Mouse (Mus musculus): ENCODE results near the gene Trappc2. TPM values are rescaled to one million over a fixed set of nuclear protein-coding genes. Genes with fewer than 3 reads are reported as not detected.

Trappc2 gene
- total and polyA plus RNA-seq, 2 experiments from 2014 or later = 54.3 to 101 TPM

DNA sequence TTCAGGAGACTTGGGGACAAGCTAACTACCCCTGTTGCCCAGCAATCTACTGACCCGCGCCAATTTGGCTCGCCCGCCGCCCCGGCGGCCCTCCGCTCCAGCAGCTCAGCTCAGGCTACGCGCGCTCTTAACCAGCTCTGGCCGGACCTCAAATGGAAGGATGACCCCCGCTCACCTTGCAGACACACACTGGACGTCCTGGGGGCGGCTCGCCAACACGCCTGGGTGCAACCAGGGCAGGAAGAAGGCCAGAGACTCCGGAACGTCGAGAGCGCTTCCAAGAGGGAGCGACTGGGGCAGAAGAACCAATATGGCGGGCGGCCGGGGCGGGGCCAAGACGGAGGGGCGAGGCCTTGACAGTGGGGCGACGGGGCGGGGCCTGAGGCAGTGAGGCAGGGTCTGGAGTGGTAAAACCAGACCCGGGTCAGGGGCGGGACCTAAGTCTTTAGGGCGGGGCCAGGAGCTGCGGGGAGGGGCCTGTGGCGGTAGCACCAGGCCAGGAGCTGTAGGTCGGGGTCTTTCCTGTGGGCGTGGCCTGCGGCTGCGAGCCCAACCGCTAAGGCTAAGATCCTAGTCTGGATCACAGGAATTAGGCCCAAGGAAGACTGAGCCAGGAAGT is 39.1 kb downstream of the Trappc2 start, which contains the start of gene Rab9:
Gene Rab9 (minus strand): TSS at position 503 of the 619 bp plus-strand sequence.
- Histone ChIP-seq H3K9me3 (ENCODE audit: low read length) (no peaks in the 10 kb centered on the region), H3K4me1 (ENCODE audit: insufficient read depth) (no peaks in the 10 kb centered on the region)
- peak; percentile 99 for ATAC-seq

DNA sequence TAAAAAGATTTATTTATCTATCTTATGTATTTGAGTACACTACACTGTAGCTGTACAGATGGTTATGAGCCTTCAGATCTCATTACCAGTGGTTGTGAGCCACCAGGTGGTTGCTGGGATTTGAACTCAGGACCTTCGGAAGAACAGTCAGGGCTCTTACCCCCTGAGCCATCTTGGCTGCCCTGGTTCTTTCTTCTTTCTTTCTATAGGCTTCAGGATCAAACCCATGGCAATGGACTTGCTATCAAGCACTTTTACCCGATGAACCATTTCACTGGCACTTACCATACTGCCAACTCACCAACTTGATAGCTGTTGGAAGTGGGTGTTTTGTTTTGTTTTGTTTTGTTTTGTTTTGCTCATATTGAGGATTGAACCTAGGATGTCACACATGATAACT is 54.7 kb downstream of the Trappc2 start:
- Histone ChIP-seq H3K27ac (ENCODE audit: low read depth, low read length) (no peak overlapping the region), H3K9ac (no peak overlapping the region), H3K27me3 (ENCODE audit: insufficient read depth, low read length) (no peaks in the 10 kb centered on the region), H3K4me3 (ENCODE audit: low read depth, low read length) (no peak overlapping the region), H3K4me2 (ENCODE audit: low read depth) (no peak overlapping the region), H3K9me3 (ENCODE audit: low read length) (no peaks in the 10 kb centered on the region), H3K36me3 (ENCODE audit: insufficient read depth) (no peaks in the 10 kb centered on the region), H3K4me1 (ENCODE audit: insufficient read depth) (no peaks in the 10 kb centered on the region)
- 85% methylated on average over 2 of the region's 2 CpGs for WGBS
- ATAC-seq (no peak), DNase-seq (no peak)
- no peak for TF ChIP-seq CTCF (IDR thresholded peaks at IDR 0.05; ENCODE audit: low read depth)

More for the DNA sequence above, 39.1 kb downstream of the Trappc2 start, which contains the start of gene Rab9:
- Histone ChIP-seq H3K36me3 (ENCODE audit: insufficient read depth) (no peaks in the 10 kb centered on the region), H3K27ac (ENCODE audit: low read depth, low read length) (peak within 1 kb of the TSS; percentile 79), H3K27me3 (ENCODE audit: insufficient read depth, low read length) (no peaks in the 10 kb centered on the region), H3K4me3 (ENCODE audit: low read depth, low read length) (peak within 1 kb of the TSS; percentile 63), H3K9ac (peak within 1 kb of the TSS; percentile 74), H3K4me2 (ENCODE audit: low read depth) (peak within 1 kb of the TSS; percentile 55)
- WGBS = 23% methylated on average over 41 of the region's 41 CpGs
- DNase-seq = peak; percentile 88
- TF ChIP-seq CTCF (IDR thresholded peaks at IDR 0.05; ENCODE audit: low read depth) = no peak

DNA sequence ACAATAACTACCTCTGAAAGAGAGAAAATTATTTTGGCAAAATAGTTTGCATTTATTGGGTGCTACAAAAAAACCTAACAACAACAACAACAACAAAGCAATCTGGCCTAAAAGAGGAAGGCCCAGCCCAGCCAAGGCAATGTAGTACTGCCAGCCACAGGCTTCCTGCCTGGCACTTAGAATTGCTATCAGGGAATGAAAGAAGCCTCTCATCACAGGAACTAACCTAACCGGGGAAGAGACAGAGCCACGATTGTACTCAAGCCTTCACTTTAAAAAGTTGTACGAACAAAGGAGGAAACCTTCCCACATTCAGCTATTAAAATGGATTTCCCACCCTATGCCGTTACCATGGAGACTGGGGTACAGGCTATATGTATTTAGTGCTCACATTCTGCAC is 57.4 kb downstream of the Trappc2 start:
- Histone ChIP-seq H3K4me3 (ENCODE audit: low read depth, low read length) (no peak overlapping the region), H3K27me3 (ENCODE audit: insufficient read depth, low read length) (no peaks in the 10 kb centered on the region), H3K36me3 (ENCODE audit: insufficient read depth) (no peaks in the 10 kb centered on the region), H3K27ac (ENCODE audit: low read depth, low read length) (no peak overlapping the region), H3K4me1 (ENCODE audit: insufficient read depth) (no peaks in the 10 kb centered on the region), H3K4me2 (ENCODE audit: low read depth) (no peak overlapping the region), H3K9ac (no peak overlapping the region), H3K9me3 (ENCODE audit: low read length) (no peaks in the 10 kb centered on the region)
- TF ChIP-seq CTCF (IDR thresholded peaks at IDR 0.05; ENCODE audit: low read depth) = no peak
- 39% methylated on average over 4 of the region's 4 CpGs for WGBS
- DNase-seq = peak; percentile 14
- ATAC-seq = no peak

DNA sequence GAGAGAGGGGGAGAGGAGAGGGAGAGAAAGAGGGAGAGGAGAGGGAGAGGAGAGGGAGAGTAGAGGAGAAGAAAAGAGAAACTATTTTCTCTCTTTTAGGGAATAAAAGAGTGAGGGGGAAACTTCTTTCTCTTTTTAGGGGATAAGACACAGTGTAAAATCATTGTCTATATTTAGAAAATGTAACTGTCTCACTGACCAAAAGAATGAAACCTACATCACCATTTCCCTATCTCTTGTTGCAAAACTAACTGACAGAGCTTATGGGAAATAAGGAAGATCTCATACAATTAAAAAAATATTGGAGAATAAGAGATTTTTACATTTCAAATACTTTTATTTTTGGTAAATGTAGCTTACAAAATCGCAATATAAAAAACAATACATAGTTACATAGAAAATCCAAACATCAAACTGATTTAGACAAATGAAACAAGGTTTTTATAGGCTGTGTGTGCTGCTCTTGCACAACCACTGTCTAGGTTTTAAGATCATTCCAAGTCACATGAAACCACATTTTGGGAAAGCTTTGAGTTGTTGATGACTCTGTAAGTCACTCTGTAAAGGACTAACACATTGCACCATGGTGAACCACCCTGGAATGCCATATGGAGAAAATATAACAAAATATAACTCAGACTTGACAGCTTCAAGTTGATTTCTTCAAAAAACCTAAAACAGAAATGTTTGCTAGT is 59.3 kb downstream of the Trappc2 start:
- WGBS = 74% methylated on average over 1 of the region's 1 CpGs
- Histone ChIP-seq H3K4me1 (ENCODE audit: insufficient read depth) (no peaks in the 10 kb centered on the region), H3K9me3 (ENCODE audit: low read length) (no peaks in the 10 kb centered on the region), H3K27ac (ENCODE audit: low read depth, low read length) (no peak overlapping the region), H3K4me3 (ENCODE audit: low read depth, low read length) (no peak overlapping the region), H3K9ac (no peak overlapping the region), H3K4me2 (ENCODE audit: low read depth) (no peak overlapping the region), H3K27me3 (ENCODE audit: insufficient read depth, low read length) (no peaks in the 10 kb centered on the region), H3K36me3 (ENCODE audit: insufficient read depth) (no peaks in the 10 kb centered on the region)
- no peak for TF ChIP-seq CTCF (IDR thresholded peaks at IDR 0.05; ENCODE audit: low read depth)
- ATAC-seq = no peak
- DNase-seq = no peak

Other genes starting within 250 kb of the Trappc2 start
- 431 and 491 TPM in 2 replicates for gene Gpm6b, start 201.7 kb upstream of the Trappc2 start, total RNA-seq (2014; rRNA removed)
- 290 and 385 TPM in 2 replicates for gene Gpm6b, start 201.7 kb upstream of the Trappc2 start, polyA plus RNA-seq (2015; fragmentation: Nextera tagmentation; extraction: Ambion mirVana)
- gene Ofd1, start 130 bp downstream of the Trappc2 start, total RNA-seq (2014; rRNA removed) = 8.4 and 12.2 TPM in 2 replicates
- gene Ofd1, start 130 bp downstream of the Trappc2 start, polyA plus RNA-seq (2015; fragmentation: Nextera tagmentation; extraction: Ambion mirVana) = 5.9 and 7.3 TPM in 2 replicates
- 43.5 and 43.8 TPM in 2 replicates for gene Rab9, start 39.3 kb downstream of the Trappc2 start, total RNA-seq (2014; rRNA removed)
- 48.5 and 52.7 TPM in 2 replicates for gene Rab9, start 39.3 kb downstream of the Trappc2 start, polyA plus RNA-seq (2015; fragmentation: Nextera tagmentation; extraction: Ambion mirVana)
- gene Tceanc, start 78.0 kb downstream of the Trappc2 start, total RNA-seq (2014; rRNA removed) = 4.6 TPM in 2 replicates
- 2.6 and 3.0 TPM in 2 replicates for gene Tceanc, start 78.0 kb downstream of the Trappc2 start, polyA plus RNA-seq (2015; fragmentation: Nextera tagmentation; extraction: Ambion mirVana)
- gene Egfl6, start 145.1 kb downstream of the Trappc2 start, total RNA-seq (2014; rRNA removed) = 1.2 and 1.4 TPM in 2 replicates
- 0.87 and 1.7 TPM in 2 replicates for gene Egfl6, start 145.1 kb downstream of the Trappc2 start, polyA plus RNA-seq (2015; fragmentation: Nextera tagmentation; extraction: Ambion mirVana)

All from forebrain, postnatal 0 days (tissue).